Mouse (Mus musculus) kidney, adult 2 months (tissue): Measurements from ENCODE around the gene Sfxn4.

ENCODE experiments used
- CTCF ChIP-seq: fragments of 200-500 bp; conservative IDR thresholded peaks from 2 replicates; pipeline ENCODE4 v1.5.1; 2011; ENCODE audit warnings: low read depth, mild to moderate bottlenecking, control low read depth, low read length, moderate library complexity, mixed read lengths; ENCODE audit not compliant: insufficient read depth, insufficient read length
- POLR2A ChIP-seq: fragments of 200-500 bp; IDR thresholded peaks from one replicate; pipeline ENCODE4 v1.6.1; 2011; ENCODE audit warnings: low read depth, low read length, control low read depth

GRCm38 (mm10) chr19:60905477-60905876 is 44.2 kb upstream of the Sfxn4 start:
- no peak for TF ChIP-seq POLR2A
- no peak for TF ChIP-seq CTCF
